Mouse (Mus musculus) cerebellum, adult 11-12 months (tissue): ENCODE data around the gene Cfap161.

Source experiments
- DNase-seq: peaks from one replicate; pipeline ENCODE4 v3.0.0; 2022

Gene Cfap161

DNA sequence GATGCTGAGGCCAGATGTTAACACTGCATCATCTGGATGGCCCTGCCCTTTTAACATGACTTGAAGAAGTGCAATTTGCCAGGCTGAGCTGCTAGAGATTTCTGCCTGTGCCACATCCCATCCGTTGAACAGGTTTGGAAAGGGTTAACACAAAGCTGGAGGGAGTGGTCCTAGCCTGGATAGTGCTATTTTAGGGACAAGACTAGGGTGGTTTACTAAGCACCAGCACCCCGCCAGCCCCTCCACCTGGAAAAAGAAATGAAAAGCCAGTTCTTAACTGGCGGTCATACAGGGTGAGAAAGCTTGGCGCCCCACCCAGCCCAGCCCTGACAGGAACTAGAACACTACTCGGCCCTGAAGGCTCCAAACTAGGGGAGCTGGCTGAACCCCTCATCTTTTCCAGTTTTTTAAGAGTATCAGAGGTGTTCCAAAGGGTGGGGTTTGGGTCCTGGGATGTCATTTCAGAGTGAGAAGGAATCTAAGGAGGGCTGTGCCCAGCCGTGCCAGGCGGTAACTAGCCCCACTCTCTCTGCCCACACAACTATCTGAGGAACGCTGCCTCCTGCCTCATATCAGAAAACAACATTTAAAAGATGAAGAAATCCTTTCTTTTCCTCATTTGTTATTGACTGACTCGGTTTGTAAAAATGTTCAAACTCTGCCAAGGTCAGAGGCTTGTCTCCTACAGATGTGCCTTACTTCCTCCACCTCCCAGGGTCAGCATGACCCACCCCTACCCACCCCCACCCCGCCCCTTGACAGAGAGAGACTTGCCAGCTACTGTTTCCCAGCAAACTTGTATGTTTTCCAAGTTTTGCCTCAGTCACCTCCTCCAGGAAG lies 55.8 kb downstream of the Cfap161 start:
- DNase-seq, result peak; percentile 33

DNA sequence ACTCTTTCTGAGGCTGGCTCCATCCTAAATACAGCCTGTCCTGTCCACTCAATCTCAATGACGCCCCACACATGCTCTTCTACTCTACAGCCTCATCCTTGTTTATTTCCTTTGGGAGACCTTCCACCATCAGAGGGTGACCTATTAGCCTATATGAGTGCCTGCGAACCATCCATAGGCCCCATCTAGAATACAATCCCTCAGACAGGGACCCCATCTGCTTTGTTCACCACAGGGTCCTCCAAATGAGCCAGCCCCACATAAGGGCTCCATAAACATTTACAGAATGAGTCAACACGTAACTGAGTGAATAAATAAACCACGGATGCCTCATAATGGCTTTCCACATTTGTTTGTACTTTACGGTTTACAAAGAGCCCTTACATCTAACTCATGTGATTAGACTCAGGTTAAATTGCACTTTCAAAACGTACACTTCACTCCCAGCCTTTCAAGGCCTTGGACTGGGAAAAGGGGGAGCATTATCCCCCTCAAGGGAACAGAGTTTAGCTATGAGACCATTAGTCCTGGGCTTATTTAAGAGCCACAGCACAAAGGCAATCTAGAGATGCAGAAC lies 56.7 kb downstream of the Cfap161 start:
- DNase-seq, result no peak

DNA sequence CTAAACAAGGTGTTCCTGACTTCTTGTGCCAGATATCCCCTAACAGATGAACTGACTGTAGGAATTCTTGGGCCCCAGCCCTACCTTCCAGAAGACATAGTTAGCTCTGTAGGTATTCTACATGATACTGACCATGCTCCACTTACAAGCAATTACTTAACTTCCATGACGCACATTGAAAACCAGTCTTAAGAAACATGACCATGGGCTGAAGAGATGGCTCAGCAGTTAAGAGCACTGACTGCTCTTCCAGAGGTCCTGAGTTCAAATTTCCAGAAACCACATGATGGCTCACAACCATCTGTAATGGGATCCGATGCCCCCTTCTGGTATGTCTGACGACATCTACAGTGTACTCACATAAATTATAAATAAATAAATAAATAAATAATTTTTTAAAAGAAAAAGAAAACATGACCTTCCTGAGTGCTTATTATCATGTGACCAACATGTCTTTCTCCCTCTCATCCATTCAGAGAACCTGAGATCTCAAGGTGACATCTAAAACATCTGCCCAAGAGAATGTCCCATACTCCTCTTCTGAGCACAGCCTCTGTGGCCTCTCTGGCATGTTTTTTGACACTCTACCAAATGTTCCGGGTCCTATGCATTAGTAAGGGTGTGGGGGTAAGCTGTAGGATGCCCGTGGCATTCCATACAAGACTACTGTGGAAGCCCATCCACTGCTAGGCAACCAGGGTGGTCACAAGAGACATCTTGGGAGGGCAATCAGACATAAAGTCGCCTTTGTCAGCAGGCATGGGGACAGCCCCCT lies 58.2 kb downstream of the Cfap161 start:
- DNase-seq, result no peak

DNA sequence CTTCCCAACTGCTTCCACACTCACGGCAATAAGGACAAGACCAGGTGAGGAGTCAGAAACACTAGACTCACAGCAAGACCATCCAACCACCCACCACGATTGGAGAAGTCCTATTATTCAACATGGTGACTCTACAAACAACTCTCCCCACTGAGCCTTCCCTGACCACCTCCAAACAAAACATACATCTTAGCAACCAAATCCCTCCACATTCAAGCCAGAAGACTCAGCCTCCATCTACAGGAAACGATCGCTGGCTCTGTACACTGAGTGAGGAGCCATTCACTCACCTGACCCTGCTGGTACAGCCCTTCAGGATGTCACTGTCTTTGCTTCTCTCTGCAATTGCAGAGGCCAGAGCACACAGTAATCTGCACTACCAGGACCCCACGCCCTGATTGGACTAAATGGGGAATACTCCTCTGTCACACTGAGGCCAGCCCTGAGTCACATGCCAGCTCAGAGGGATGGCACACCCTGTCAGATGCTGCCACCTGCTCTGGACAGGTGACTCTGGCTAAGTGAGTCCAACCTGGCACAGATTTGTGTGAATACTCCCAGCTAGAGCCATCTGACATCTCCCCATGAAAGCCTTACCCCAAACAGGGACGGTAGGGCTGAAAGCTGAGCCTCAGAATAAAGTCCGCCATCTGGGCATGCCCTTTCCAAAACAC lies 59.4 kb downstream of the Cfap161 start:
- peak; percentile 98 for DNase-seq

DNA sequence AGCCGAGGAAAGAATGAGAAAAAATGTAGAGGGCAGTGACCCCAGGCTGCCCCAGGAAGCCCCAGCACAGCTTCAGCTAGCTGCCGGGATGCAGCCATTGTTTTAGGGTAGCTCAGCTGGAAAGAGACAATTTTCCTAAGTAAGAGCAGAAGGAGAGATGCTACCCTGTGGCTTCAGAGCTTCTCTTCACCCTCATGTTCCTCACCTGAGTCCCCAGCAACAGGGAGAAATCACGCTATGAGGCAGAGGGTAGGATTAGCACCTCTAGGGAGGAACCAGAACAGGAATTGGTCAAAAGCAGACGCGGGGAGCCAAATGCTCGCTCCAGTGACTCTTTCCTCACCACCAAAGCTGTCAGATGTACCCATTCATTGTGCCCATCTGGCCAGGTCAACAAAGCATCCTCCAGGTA lies 60.0 kb downstream of the Cfap161 start:
- peak; percentile 67 for DNase-seq

DNA sequence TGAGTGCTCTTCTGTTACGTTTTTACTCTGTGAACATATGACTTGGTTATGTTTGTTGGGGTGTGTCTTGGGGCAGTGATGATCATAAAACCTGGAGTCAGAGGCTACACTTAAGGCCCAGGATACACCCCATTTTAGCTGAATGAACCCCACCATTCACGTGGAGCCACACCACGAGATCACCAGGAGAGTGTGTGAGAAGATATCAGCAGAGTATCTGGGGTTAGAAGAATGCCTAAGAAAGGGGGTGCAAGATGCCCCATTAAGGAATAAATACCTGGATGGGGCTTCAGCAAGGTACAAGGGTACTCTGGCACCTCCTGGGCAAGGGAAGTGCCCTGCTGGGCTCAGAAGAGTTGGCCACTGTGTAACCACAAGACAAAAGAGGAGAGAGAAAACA lies 60.4 kb downstream of the Cfap161 start:
- peak; percentile 48 for DNase-seq

DNA sequence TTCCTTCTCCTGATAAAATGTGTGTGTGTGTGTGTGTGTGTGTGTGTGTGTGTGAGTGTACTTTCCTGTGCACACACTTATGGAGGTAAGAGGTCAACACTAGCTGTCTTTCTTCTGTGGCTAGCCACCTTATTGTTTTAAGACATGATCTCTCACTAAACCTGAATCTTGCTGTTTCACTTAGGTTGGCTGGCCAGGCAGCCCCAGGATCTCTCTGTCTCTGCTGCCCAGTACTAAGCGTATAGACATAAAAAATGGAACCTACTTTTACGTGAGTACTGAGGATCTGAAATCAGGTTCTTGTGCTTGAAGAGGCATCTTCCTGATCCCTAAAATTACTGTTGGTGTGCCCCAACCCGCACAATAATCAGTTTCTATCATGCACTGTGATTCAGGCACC lies 61.9 kb downstream of the Cfap161 start:
- DNase-seq, result no peak

DNA sequence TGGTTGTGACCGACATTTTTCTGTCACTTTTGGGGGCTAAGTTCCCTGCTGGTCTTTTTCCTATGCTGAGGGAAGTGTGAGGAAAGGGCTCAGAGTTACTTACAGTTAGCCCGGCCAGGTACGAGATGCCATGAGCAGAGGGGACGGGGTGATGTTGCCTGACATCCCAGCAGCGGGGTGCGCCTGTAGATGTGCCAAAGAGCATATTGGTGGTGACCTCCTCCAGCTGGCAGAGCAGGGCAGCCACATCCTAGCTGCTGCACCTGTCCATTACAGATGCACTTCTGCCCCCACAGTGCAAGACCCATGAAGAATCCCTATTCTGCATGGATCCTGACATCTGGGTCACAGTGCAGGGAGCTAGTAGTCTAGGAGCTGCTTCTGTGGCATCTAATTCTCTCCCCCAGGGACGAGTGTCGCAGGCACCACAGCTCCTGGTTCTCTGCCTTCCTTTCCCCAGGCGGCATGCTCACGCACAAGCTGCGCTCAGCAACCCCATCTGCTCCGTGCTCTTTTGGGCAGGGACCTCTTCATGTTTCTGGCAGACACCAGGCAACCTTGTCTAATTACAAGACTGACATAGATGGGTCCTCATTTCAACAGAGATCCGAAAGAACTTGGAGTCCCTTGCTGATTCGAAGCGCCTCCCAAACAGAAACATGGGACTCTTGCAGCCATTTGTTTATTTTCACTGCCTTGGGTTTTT lies 62.6 kb downstream of the Cfap161 start:
- peak; percentile 94 for DNase-seq

DNA sequence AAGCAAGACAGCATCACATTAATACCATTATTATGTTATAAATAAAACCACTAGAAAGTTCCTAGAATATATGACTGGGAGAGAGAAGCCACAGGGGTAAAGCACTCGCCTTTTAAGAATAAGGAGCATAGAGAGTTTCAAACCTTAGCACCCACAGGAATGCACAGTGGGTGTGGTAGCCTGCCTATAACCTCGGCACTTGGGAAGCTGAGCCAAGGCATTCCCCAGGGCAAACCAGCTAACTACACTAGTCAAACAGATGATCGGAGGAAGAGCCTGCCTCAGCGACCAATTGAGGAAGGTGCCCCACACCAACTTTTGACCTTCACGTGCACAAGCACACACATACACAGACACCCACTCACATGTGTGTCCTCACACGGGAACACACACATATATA lies 63.4 kb downstream of the Cfap161 start:
- peak; percentile 27 for DNase-seq

DNA sequence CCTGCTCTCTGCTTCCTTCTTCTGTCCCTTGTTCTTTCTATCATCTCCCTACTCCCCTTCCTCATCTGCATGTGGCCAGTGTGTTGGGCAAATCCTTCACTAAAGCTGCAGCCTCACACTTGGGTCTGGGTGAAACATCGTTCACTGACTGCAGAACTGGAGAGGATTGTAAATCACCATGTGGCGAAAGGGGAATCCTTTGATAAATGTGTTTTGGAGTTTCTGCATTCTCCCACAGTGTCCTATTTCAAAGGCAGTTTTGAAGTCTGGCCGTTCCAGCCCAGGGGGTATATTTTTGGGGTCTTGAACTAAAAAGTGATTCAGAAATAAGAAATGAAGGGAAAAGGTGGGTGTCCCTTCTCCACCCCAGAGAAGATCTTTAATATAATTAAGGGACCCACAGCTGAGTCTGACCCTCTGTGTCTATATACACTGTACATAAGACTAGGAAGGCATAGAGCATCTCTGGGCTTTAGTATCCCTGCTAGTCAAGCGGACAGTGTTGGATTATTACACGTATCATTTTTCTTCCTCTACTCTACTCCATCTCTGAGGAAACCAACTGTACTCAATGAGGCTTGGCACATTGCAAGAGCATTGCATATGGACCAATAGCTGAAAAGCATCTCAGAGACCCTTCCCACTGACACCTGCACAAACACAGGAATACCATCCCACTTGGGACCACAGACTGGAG lies 67.6 kb downstream of the Cfap161 start:
- peak; percentile 8 for DNase-seq

DNA sequence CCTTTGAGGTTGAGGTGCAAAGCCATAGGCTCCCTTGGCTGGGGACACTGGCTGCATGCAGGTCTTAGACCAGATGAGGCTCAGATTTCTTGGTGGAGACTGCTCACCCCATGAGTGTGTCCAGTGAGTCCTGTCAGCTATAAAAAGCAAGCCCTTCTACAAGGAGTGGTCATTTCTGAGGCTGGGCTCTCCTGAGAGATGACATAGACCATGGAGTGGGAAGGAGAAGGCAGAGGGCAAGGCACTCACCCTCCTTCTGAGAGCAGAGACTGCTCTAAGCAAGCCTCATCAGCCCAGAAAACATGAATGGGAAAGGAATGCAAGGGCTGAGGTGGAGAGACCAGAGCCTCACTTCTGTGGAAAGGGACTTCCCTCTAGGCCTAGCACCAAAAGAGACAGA lies 68.9 kb downstream of the Cfap161 start:
- DNase-seq, result peak; percentile 5

DNA sequence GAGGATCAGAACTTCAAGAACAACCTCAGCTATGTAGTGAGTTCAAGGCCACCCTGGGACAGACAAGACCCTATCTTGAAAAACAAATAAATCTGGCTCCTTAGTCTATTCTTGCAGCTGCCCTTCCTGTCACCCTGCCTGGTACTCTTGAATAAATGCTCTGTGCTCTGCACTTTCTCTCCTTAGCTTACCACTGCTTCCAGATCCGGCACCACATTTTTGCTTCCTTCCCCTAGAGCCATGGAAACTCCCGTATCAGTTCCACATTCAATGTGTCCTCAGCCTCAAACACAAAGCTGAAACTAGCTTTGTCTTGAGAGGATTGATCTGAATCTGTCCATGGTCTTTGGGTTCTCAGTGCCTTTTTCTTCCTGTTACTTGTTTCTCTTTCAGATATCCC lies 70.1 kb downstream of the Cfap161 start:
- no peak for DNase-seq
